Mouse (Mus musculus) small intestine, adult 2 months (tissue): ENCODE results near the gene Meis2. TPM values are rescaled to one million over a fixed set of nuclear protein-coding genes. Genes with fewer than 3 reads are reported as not detected.
A peak's percentile ranks its signal among the peaks of the same experiment; 100 is the strongest.

Source experiments
- H3K27ac ChIP-seq: fragments of 200-500 bp; 2 replicates; pipeline ENCODE4 v1.5.1; 2012; ENCODE audit warnings: low read depth, low read length, control low read depth, inconsistent platforms; ENCODE audit not compliant: insufficient read depth
- H3K27me3 ChIP-seq: fragments of 200-500 bp; 2 replicates; pipeline ENCODE4 v1.6.1; 2012; ENCODE audit warnings: mild to moderate bottlenecking, moderate library complexity, low read length, inconsistent platforms; ENCODE audit not compliant: control insufficient read depth, insufficient read depth
- H3K36me3 ChIP-seq: fragments of 200-500 bp; 2 replicates; pipeline ENCODE4 v1.6.1; 2012; ENCODE audit warnings: mild to moderate bottlenecking, low read length, control low read depth, inconsistent platforms; ENCODE audit not compliant: control insufficient read depth, insufficient read depth
- H3K4me1 ChIP-seq: fragments of 200-500 bp; 2 replicates; pipeline ENCODE4 v1.6.1; 2012; ENCODE audit warnings: low read length, inconsistent platforms, mixed read lengths; ENCODE audit not compliant: control insufficient read depth, insufficient read depth, insufficient read length
- H3K4me3 ChIP-seq: fragments of 200-500 bp; 2 replicates; pipeline ENCODE4 v1.5.1; 2012; ENCODE audit warnings: low read depth, mild to moderate bottlenecking, control low read depth, inconsistent platforms, low read length, moderate library complexity
- CTCF ChIP-seq: fragments of 200-500 bp; IDR thresholded peaks from 2 replicates; pipeline ENCODE4 v1.5.1; 2012; ENCODE audit warnings: low read depth, mild to moderate bottlenecking, control low read depth, inconsistent platforms, low read length, moderate library complexity, mixed read lengths; ENCODE audit not compliant: insufficient replicate concordance, insufficient read length; ENCODE audit errors: extremely low read depth
- POLR2A ChIP-seq: fragments of 200-500 bp; IDR thresholded peaks from 2 replicates; pipeline ENCODE4 v1.6.1; 2012; ENCODE audit warnings: low read depth, mild to moderate bottlenecking, control low read depth, inconsistent platforms, low read length, moderate library complexity
- WGBS: fragments of 180-500 bp; shearing (Covaris S2); methylation state at CpG from one replicate; pipeline ENCODE4 v1.1.7; 2018; 5-methylcytosine and 5-hydroxymethylcytosine counted together
- polyA plus RNA-seq: library from polyadenylated mRNA; depleted of rRNA; stranded (reverse); fragments of >200 nt; gene quantifications from 2 replicates; pipeline ENCODE4 v1.2.3, GENCODE M21; 2012

Gene Meis2
- polyA plus RNA-seq, 1 experiment, result 3.9 TPM

DNA sequence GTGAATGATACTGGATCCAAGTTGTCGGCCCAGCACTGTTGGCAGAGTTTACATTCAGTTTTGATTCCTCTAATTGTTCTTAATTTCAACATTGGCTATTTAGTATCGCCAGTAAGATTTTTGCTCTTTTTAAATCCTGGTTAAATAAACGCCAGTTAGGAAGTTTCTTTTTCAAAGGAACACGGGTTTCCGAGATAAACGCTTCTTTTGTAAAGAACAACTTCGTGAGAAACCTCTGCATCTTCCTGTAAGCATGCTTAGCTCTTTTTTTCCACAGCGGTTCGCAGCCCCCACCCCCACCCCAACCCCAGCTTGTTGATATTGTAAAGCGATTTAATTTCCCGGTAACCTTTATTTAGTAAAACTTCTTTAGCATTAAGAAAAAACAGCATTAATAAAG, 2.8 kb upstream of the Meis2 start:
- no peaks in the 10 kb centered on the region for H3K36me3 ChIP-seq
- no peak overlapping the region for H3K27ac ChIP-seq
- TF ChIP-seq POLR2A (no peak), CTCF (no peak)
- no peak overlapping the region for H3K4me3 ChIP-seq
- H3K4me1 ChIP-seq, result peaks cover 4% of the 10 kb centered on the region
- WGBS, result 41% methylated on average over 11 of the region's 11 CpGs
- H3K27me3 ChIP-seq, result peaks cover 60% of the 10 kb centered on the region

DNA sequence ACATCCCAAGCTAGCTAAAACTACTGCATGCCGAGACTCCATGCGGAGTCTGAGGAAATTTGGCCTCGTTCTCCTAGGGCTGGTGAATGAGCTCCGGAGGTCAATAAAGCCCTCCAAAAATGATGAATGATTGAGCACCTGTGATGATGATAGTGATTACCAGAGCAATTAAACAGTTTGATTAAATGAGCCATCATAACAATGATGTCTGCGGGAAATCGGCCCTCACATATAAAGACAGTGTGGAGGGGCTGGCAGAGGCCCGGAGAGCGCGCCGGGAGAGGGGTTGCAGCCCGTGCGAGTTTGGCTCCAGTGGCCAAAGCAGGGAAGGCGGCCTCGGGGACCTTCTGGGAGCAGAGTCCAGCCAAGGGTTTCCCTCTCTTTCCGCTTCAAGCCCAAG, 2.1 kb upstream of the Meis2 start:
- no peaks in the 10 kb centered on the region for H3K36me3 ChIP-seq
- H3K4me3 ChIP-seq, result peak overlapping the region; percentile 48
- H3K27me3 ChIP-seq, result peaks cover 60% of the 10 kb centered on the region
- H3K4me1 ChIP-seq, result peaks cover 4% of the 10 kb centered on the region
- H3K27ac ChIP-seq, result 0 out of 2 replicates have a peak overlapping the region, but pooled peaks have one; percentile 3
- WGBS, result 16% methylated on average over 15 of the region's 15 CpGs
- TF ChIP-seq CTCF (no peak), POLR2A (no peak)

DNA sequence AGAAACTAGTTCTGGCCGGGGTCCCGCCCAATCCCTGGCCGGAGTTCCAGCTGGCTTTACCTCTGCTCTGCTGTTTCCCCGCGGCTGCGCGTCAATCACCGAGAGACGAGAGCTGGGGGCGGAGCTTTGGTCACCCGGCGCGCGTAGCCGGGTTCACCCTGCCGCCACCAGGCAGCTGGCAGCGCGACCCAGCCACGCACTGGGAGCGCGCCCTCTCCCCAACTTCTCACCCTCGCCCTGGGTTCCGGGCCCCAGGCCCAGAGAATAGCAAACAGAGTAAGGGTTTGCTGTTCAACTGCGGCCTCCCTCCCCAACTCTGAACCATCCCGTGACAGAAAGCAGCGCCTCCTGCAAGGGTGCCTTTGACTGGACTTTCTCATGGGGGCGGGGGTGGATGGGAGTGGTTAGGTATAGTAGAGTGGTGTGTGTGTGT, 1.4 kb upstream of the Meis2 start:
- under 1% methylated on average over 27 of the region's 27 CpGs for WGBS
- H3K27me3 ChIP-seq, result peaks cover 60% of the 10 kb centered on the region
- peaks cover 4% of the 10 kb centered on the region for H3K4me1 ChIP-seq
- H3K27ac ChIP-seq, result peak overlapping the region; percentile 71
- no peak; the same call in 1 of the 2 replicates for TF ChIP-seq CTCF
- peak; percentile 24 for TF ChIP-seq POLR2A
- H3K4me3 ChIP-seq, result peak overlapping the region; percentile 79
- H3K36me3 ChIP-seq, result no peaks in the 10 kb centered on the region

DNA sequence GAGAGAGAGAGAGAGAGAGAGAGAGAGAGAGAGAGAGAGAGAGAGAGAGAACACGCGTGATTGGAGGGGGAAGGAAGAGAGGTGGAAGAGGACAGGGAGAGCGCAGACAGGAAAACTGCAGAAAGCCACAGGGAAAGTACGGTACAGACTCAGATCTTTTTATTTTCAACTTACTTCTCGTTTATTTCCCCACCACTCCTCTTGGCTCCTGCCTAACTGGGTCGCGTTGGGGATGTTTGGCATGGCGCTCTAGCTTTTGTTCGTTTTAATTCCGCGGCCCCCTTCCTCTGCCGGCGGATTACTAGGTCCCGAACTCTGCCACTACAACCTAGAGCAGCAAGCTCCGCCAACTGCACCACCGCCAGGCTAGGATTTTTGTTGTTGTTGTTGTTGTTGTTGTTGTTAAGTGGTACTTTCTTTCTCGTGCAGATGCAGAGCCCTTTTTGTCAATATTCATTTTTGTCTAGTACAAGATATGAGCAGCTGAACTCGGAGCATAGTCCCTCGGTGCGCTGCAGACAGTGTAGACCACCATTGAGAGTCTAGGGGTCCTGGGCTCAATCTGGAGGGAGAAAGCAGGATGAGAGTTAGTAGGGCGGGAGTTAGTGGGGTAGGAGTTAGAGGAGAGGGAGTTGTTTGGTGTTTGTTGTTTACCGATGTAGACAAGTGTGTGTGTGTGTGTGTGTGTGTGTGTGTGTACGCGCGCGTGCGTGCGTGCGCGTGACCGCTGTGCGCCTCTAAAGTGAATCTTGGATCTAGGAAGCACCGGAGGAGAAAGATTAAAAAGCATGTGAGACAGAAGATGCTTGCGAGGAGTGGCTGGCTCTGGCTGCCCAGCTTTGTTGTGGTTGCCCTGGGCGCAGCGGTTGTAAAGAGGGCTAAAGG, 660 bp upstream of the Meis2 start:
- peaks cover 2% of the 10 kb centered on the region; the same call in 1 of the 2 replicates for H3K4me1 ChIP-seq
- H3K4me3 ChIP-seq, result peak overlapping the region; percentile 79
- H3K27me3 ChIP-seq, result peaks cover 60% of the 10 kb centered on the region
- no peak for TF ChIP-seq CTCF
- no peak; the same call in 1 of the 2 replicates for TF ChIP-seq POLR2A
- H3K36me3 ChIP-seq, result no peaks in the 10 kb centered on the region
- peak overlapping the region; percentile 71 for H3K27ac ChIP-seq
- under 1% methylated on average over 36 of the region's 36 CpGs for whole genome bisulfite sequencing

DNA sequence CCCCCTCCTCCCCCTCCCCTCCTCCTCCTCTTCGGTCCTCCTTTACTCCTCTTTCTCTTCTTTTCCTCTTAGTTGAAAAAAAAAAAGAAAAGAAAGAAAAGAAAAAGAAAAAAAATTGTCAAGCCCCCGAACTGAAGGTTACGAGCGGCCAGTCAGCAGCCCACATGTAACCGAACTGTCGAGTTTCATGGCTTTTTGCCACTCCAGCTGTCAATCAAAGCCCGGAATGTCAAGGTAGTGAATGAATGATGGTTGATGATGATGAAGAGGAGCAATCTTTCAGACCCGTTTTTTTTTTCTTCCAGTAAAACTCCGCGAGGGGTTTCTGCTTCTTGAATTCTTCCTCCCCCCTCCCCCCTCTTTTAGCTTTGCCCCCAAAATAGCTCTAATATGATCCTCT, 582 bp downstream of the Meis2 start:
- H3K4me1 ChIP-seq, result peaks cover 2% of the 10 kb centered on the region; the same call in 1 of the 2 replicates
- TF ChIP-seq CTCF (no peak), POLR2A (no peak)
- WGBS, result 1% methylated on average over 10 of the region's 10 CpGs
- H3K36me3 ChIP-seq, result no peaks in the 10 kb centered on the region
- peaks cover 66% of the 10 kb centered on the region for H3K27me3 ChIP-seq
- H3K4me3 ChIP-seq, result peak overlapping the region; percentile 69
- 0 out of 2 replicates have a peak overlapping the region, but pooled peaks have one; percentile 23 for H3K27ac ChIP-seq

DNA sequence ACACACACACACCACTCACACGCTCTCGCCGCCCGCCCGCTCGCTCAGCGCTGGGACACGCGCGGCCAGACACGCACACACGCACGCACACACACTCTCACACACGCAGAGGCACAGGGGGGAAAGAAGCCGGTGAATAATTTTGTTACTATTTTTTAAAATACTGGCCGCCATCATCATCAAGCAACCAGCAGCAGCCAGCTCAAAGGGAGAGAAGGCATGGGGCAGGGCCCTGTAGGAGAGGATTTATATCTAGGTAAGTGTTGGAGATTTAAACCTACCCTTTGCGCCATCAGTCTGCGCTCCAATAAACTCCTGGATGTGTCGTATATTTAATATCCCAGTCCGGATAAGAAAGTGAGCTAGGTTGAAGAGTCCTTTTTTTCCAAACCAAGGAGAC, 1.1 kb downstream of the Meis2 start:
- Histone ChIP-seq H3K4me3 (peak overlapping the region; percentile 80), H3K27me3 (peaks cover 70% of the 10 kb centered on the region), H3K27ac (peak overlapping the region; percentile 10; the same call in 1 of the 2 replicates), H3K36me3 (no peaks in the 10 kb centered on the region), H3K4me1 (peaks cover 2% of the 10 kb centered on the region; the same call in 1 of the 2 replicates)
- TF ChIP-seq CTCF (no peak), POLR2A (no peak)
- WGBS, result 3% methylated on average over 20 of the region's 20 CpGs

DNA sequence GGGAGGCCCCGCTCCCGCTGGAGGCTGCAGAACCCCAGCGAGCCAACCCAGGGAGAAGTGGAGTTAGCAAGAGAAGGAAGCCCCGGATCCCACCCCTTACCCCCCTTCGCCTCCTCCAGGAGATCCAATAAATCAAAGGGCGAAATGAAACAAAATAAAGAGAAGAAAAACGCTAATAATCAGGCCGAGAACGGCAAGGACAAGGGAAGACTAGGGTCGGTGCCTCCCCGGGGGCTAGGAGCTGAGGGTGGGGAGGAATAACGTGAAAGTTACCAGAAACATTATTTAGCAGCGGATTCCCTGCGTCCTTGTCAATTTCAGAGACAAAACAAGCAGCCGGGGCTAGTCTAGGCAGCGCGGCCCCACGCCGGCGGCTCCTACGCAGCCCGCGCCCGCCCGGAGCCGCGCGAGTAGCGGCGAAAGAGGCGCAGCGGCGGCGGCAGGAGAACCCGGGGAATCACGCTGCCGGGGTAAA, 1.8 kb downstream of the Meis2 start:
- Histone ChIP-seq H3K4me1 (peaks cover 2% of the 10 kb centered on the region; the same call in 1 of the 2 replicates), H3K36me3 (no peaks in the 10 kb centered on the region), H3K27ac (peak overlapping the region; percentile 66; the same call in 1 of the 2 replicates), H3K27me3 (peaks cover 70% of the 10 kb centered on the region), H3K4me3 (peak overlapping the region; percentile 80)
- 1% methylated on average over 37 of the region's 37 CpGs for WGBS
- TF ChIP-seq POLR2A (no peak), CTCF (no peak)
